Mouse (Mus musculus) stomach, embryonic 14.5 days (tissue): Measurements from ENCODE around the gene Tipin. TPM values are rescaled to one million over a fixed set of nuclear protein-coding genes. Genes with fewer than 3 reads are reported as not detected.

Experiments used
- ATAC-seq: fragments of 200-750 bp; cut with Nextera tagmentation; 2 replicates; pipeline ENCODE4 v1.8.0; 2017; ENCODE audit warnings: low read depth, moderate TSS enrichment; ENCODE audit not compliant: insufficient number of reproducible peaks, insufficient read depth, low FRiP score
- H3K27ac ChIP-seq: fragments of 300-500 bp; sonication (generic); 2 replicates; pipeline ENCODE4 v1.5.1; 2014; ENCODE audit warnings: mild to moderate bottlenecking, low read length, moderate library complexity, mixed read lengths
- H3K27me3 ChIP-seq: fragments of 300-500 bp; sonication (generic); 2 replicates; pipeline ENCODE4 v1.6.1; 2014; ENCODE audit warnings: low read length, control low read depth, mixed read lengths; ENCODE audit not compliant: control insufficient read depth, insufficient read depth
- H3K36me3 ChIP-seq: fragments of 300-500 bp; sonication (generic); 2 replicates; pipeline ENCODE4 v1.6.1; 2014; ENCODE audit warnings: mild to moderate bottlenecking, control low read depth, low read length, moderate library complexity, mixed read lengths; ENCODE audit not compliant: control insufficient read depth, insufficient read depth
- H3K4me1 ChIP-seq: fragments of 300-500 bp; sonication (generic); 2 replicates; pipeline ENCODE4 v1.6.1; 2014; ENCODE audit warnings: low read length, control low read depth, mixed read lengths; ENCODE audit not compliant: control insufficient read depth, insufficient read depth
- H3K4me2 ChIP-seq: fragments of 300-500 bp; sonication (generic); replicated peaks from 2 replicates; pipeline ENCODE4 v1.6.1; 2014; ENCODE audit warnings: low read depth, low read length, control low read depth
- H3K4me3 ChIP-seq: fragments of 300-500 bp; sonication (generic); 2 replicates; pipeline ENCODE4 v1.5.1; 2014; ENCODE audit warnings: low read depth, low read length, control low read depth
- H3K9ac ChIP-seq: fragments of 300-500 bp; sonication (generic); replicated peaks from 2 replicates; pipeline ENCODE4 v1.6.1; 2014; ENCODE audit warnings: low read depth, mild to moderate bottlenecking, control low read depth, low read length, moderate library complexity, mixed read lengths
- H3K9me3 ChIP-seq: fragments of 300-500 bp; sonication (generic); 2 replicates; pipeline ENCODE4 v1.6.1; 2016; ENCODE audit warnings: low read depth, low read length, control low read depth; ENCODE audit not compliant: control insufficient read depth
- WGBS: fragments of 180-500 bp; shearing (Covaris S2); extraction: QIAGEN DNeasy Blood & Tissue Kit; methylation state at CpG from one replicate; pipeline ENCODE4 v1.1.7; 2014; 5-methylcytosine and 5-hydroxymethylcytosine counted together
- polyA plus RNA-seq: library from polyadenylated mRNA; unstranded; fragments of >200 nt; fragmentation: Nextera tagmentation; extraction: Ambion mirVana; gene quantifications from 2 replicates; pipeline ENCODE4 v1.2.1, GENCODE M21; 2014

Gene Tipin
- polyA plus RNA-seq: 219 and 235 TPM in 2 replicates

GRCm38 (mm10) chr9:64281105-64281780 is at the start of gene Tipin:
Gene Tipin, plus strand, starts transcription at chr9:64281581.
- H3K4me3 ChIP-seq: peak within 1 kb of the TSS; percentile 75
- H3K4me1 ChIP-seq: peaks cover 6% of the 10 kb centered on the region; the same call in 1 of the 2 replicates
- no peaks in the 10 kb centered on the region for H3K27me3 ChIP-seq
- peak; percentile 93 for ATAC-seq
- no peaks in the 10 kb centered on the region for H3K9me3 ChIP-seq
- no peaks in the 10 kb centered on the region; the same call in 1 of the 2 replicates for H3K36me3 ChIP-seq
- peak within 1 kb of the TSS; percentile 65 for H3K4me2 ChIP-seq
- peak within 1 kb of the TSS; percentile 88 for H3K27ac ChIP-seq
- peak within 1 kb of the TSS; percentile 92 for H3K9ac ChIP-seq
- WGBS: 2% methylated on average over 46 of the region's 46 CpGs

- no peak for ATAC-seq
- 61% methylated on average over 3 of the region's 3 CpGs for WGBS
- 0 out of 2 replicates have a peak overlapping the region, but pooled peaks have one; percentile 12 for H3K4me2 ChIP-seq
- no peaks in the 10 kb centered on the region for H3K27me3 ChIP-seq
- H3K27ac ChIP-seq: peak overlapping the region; percentile 83
- H3K9me3 ChIP-seq: no peaks in the 10 kb centered on the region
- H3K4me1 ChIP-seq: peaks cover 43% of the 10 kb centered on the region
- no peaks in the 10 kb centered on the region for H3K36me3 ChIP-seq
- H3K9ac ChIP-seq: no peak overlapping the region
- H3K4me3 ChIP-seq: no peak overlapping the region
Measured at GRCm38 (mm10) chr9:64231674-64232073, 49.7 kb upstream of the Tipin start.

DNA sequence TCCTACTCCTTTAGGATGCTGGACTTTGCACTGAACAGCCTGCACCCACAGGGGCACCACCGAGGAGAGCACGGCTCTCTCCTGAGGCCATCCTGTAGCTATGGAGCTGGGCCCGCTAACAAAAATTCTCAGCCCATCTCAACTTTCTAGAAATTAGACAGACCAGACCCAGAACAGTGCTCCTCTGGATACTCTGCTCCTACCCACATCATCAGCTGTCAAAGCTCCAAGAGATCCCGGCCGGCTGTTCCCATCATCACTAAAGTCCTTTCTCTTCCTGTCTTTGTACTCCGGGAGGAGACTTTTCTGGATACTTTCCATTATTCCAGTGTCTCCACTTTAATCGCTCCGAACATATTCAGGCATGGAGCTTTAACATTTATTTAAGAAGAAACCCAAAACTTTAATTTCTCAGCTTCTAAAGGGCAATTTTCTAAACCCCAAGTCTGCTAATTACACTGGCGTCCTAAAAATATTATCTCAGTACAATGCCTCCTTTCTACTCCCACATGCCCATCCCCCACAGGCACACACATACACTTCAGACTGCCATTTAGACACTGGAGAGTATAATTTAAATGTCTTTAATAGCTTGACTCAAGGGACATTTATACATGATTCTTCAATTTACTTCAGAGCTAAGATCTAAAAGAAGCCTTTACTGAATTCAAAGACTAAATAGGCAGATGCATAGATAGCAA is 49.0 kb upstream of the Tipin start:
- Histone ChIP-seq H3K27ac (peak overlapping the region; percentile 83), H3K36me3 (no peaks in the 10 kb centered on the region), H3K9me3 (no peaks in the 10 kb centered on the region), H3K4me3 (no peak overlapping the region), H3K9ac (no peak overlapping the region), H3K4me2 (0 out of 2 replicates have a peak overlapping the region, but pooled peaks have one; percentile 12), H3K4me1 (peaks cover 42% of the 10 kb centered on the region), H3K27me3 (no peaks in the 10 kb centered on the region)
- 36% methylated on average over 9 of the region's 9 CpGs for WGBS
- ATAC-seq: 0 out of 2 replicates have a peak, but pooled peaks have one; percentile 42

DNA sequence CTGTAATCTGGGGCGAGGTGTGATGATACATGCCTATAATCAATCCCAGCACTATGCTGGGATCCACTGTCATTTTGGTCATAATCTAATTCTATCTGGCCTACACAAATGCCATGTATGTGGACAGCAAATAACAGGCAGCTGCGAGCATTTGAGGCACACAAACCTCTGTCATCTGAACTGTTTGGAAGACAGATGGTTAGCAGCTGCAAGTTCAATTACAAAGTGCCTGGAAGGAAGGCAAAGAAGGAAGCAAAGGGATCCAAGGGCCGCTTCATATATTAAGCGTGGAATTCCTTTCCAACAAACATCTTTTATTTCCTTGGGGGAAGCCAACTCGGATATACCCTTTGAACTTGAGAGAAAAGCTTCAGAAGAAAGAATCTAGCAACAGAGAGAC is 47.7 kb upstream of the Tipin start:
- Histone ChIP-seq H3K27ac (peak overlapping the region; percentile 80), H3K4me3 (no peak overlapping the region), H3K27me3 (no peaks in the 10 kb centered on the region), H3K4me2 (no peak overlapping the region; the same call in 1 of the 2 replicates), H3K36me3 (no peaks in the 10 kb centered on the region), H3K9me3 (no peaks in the 10 kb centered on the region), H3K9ac (no peak overlapping the region), H3K4me1 (peaks cover 42% of the 10 kb centered on the region)
- 0 out of 2 replicates have a peak, but pooled peaks have one; percentile 49 for ATAC-seq
- WGBS: 33% methylated on average over 5 of the region's 5 CpGs

DNA sequence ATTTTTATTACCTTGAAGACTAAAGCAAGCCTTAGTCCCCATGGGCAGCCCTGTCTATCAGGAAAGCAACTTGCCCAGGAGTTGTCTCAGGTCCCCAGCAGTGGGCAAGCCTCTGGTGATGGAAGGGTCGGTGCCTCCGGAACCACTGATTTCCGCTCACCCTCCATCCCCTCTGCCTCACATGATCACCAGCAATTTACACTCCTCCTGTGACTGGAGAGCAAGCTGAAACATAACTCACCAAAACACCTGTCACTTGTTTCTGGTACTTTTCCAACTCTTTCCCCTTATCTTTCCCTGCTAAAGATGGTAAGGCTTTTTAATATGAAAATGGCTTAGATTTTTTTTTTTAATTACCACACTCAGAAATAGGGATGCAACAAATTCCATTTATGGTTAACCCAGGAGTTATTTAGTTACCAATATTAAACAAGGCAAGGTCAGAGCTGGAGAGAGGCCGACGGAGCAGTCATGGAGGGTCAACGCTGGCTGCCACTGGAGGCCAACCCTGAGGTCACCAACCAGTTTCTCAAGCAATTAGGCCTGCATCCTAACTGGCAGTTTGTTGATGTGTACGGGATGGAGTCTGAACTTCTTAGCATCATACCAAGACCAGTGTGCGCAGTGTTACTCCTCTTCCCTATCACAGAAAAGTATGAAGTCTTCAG is 46.5 kb upstream of the Tipin start, which contains the start of gene Uchl4:
Gene Uchl4, plus strand, starts transcription at position 434 of the 668 bp plus-strand sequence.
- H3K4me2 ChIP-seq: no peak within 1 kb of the TSS; the same call in 1 of the 2 replicates
- H3K27me3 ChIP-seq: no peaks in the 10 kb centered on the region
- no peaks in the 10 kb centered on the region for H3K9me3 ChIP-seq
- no peak within 1 kb of the TSS for H3K9ac ChIP-seq
- H3K36me3 ChIP-seq: no peaks in the 10 kb centered on the region
- peak within 1 kb of the TSS; percentile 80 for H3K27ac ChIP-seq
- WGBS: 83% methylated on average over 8 of the region's 8 CpGs
- H3K4me3 ChIP-seq: no peak within 1 kb of the TSS
- H3K4me1 ChIP-seq: peaks cover 42% of the 10 kb centered on the region
- no peak for ATAC-seq

DNA sequence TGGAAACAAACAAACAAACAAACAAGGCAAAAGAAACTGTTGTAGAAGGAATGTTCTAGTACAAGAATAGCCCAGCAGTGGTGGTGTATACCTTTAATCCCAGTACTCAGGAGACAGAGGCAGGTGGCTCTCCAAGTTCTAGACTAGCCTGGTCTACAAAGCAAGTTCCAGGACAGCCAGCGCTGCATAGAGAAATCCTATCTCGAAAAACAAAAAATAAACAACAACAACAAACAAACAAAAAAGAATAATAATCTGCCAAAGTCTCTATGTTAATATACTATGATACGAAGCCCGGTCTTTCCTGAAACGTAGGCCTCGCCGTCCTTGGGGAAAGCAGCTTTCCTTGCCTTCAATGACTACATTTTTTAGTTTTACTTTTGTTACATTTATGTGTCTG is 45.3 kb upstream of the Tipin start:
- WGBS: 97% methylated on average over 7 of the region's 7 CpGs
- Histone ChIP-seq H3K4me3 (no peak overlapping the region), H3K4me2 (no peak overlapping the region), H3K36me3 (no peaks in the 10 kb centered on the region), H3K9me3 (no peaks in the 10 kb centered on the region), H3K27me3 (no peaks in the 10 kb centered on the region), H3K9ac (no peak overlapping the region), H3K27ac (no peak overlapping the region), H3K4me1 (peaks cover 37% of the 10 kb centered on the region)
- ATAC-seq: no peak

DNA sequence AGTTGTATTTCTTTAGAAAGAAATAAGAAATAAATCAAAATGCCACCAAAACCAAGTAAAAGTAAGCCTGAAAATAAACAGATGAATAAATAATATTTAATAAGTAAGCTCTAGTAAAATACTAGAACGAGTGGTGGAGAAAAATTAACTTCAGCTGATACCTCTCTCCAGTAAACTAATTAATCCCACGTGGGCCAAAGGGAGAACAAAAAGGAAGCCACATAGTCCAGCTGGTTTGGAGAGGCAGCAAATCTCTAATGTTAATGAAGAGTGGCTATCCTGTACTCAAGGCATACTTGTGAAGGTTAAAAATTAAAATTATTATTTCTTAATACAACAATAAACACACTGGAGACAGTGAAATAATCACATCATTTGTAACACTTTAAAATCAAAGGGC is 41.3 kb upstream of the Tipin start:
- Histone ChIP-seq H3K27me3 (no peaks in the 10 kb centered on the region), H3K9ac (no peak overlapping the region), H3K27ac (no peak overlapping the region), H3K4me2 (no peak overlapping the region), H3K4me3 (no peak overlapping the region), H3K4me1 (peaks cover 7% of the 10 kb centered on the region; the same call in 1 of the 2 replicates), H3K36me3 (no peaks in the 10 kb centered on the region), H3K9me3 (no peaks in the 10 kb centered on the region)
- no peak for ATAC-seq
- WGBS: 47% methylated on average over 2 of the region's 2 CpGs

DNA sequence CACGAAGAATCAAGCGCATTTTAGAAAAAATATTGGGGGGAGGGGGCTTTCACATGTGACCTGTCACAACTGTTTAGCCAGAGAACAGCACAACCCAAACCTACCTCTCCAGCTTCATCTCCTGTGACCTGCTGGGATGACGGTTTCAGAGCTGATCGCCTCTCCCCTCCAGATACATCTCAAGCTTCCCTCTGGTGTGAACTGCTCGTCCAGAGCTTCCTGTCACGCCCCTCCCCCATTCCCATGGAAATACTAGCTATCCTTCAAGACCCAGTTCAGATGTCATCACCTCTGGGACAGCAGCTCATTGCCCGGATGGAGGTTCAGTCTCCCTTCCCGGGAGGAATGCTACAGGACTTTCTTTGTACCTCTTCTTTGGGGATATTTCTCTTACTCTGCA is 40.7 kb upstream of the Tipin start:
- Histone ChIP-seq H3K36me3 (no peaks in the 10 kb centered on the region), H3K9me3 (no peaks in the 10 kb centered on the region), H3K4me1 (peaks cover 7% of the 10 kb centered on the region; the same call in 1 of the 2 replicates), H3K4me3 (no peak overlapping the region), H3K27ac (no peak overlapping the region), H3K4me2 (no peak overlapping the region), H3K9ac (no peak overlapping the region), H3K27me3 (no peaks in the 10 kb centered on the region)
- ATAC-seq: no peak
- 44% methylated on average over 8 of the region's 8 CpGs for WGBS
